Mouse (Mus musculus): ENCODE measurements around the gene Spink4. TPM values are rescaled to one million over a fixed set of nuclear protein-coding genes. Genes with fewer than 3 reads are reported as not detected.

The Spink4 gene
- total and polyA plus RNA-seq, 2 experiments from 2014 or later, result 7.7 TPM; not detected in 1

- DNase-seq (ENCODE audit: low spot score) (no peak), ATAC-seq (ENCODE audit: insufficient read depth, low read depth) (no peak)
- H3K9me3 ChIP-seq (replicated peaks; ENCODE audit: control insufficient read depth, low read length), result no peaks in the 10 kb centered on the region
- no peaks in the 10 kb centered on the region for H3K36me3 ChIP-seq (replicated peaks; ENCODE audit: control insufficient read depth, insufficient read depth, low read length)
- no peaks in the 10 kb centered on the region for H3K27me3 ChIP-seq (ENCODE audit: control insufficient read depth, insufficient read depth, low read length)
- H3K4me3 ChIP-seq (ENCODE audit: low read depth, low read length), result no peak overlapping the region
- H3K4me1 ChIP-seq (ENCODE audit: control insufficient read depth, insufficient read depth), result no peaks in the 10 kb centered on the region
- 83% methylated on average over 12 of the region's 12 CpGs for WGBS
- no peak overlapping the region for H3K27ac ChIP-seq (ENCODE audit: low read depth)
- TF ChIP-seq CTCF (IDR thresholded peaks at IDR 0.05; ENCODE audit: low read depth), result no peak
- no peak for TF ChIP-seq EP300 (IDR thresholded peaks at IDR 0.05; ENCODE audit: low read depth)
- no peak overlapping the region for H3K9ac ChIP-seq (replicated peaks; ENCODE audit: low read depth, low read length)
- H3K4me2 ChIP-seq (ENCODE audit: low read depth, low read length), result no peak overlapping the region
Observed at GRCm38 (mm10) chr4:40884282-40885165, 35.3 kb upstream of the Spink4 start.

- H3K9ac ChIP-seq (replicated peaks; ENCODE audit: low read depth, low read length), result no peak overlapping the region
- H3K4me1 ChIP-seq (ENCODE audit: control insufficient read depth, insufficient read depth), result no peaks in the 10 kb centered on the region
- no peaks in the 10 kb centered on the region for H3K9me3 ChIP-seq (replicated peaks; ENCODE audit: control insufficient read depth, low read length)
- H3K27ac ChIP-seq (ENCODE audit: low read depth), result no peak overlapping the region
- 83% methylated on average over 2 of the region's 2 CpGs for WGBS
- H3K27me3 ChIP-seq (ENCODE audit: control insufficient read depth, insufficient read depth, low read length), result no peaks in the 10 kb centered on the region
- no peaks in the 10 kb centered on the region for H3K36me3 ChIP-seq (replicated peaks; ENCODE audit: control insufficient read depth, insufficient read depth, low read length)
- H3K4me3 ChIP-seq (ENCODE audit: low read depth, low read length), result no peak overlapping the region
- DNase-seq (ENCODE audit: low spot score) (no peak), ATAC-seq (ENCODE audit: insufficient read depth, low read depth) (no peak)
- TF ChIP-seq CTCF (IDR thresholded peaks at IDR 0.05; ENCODE audit: low read depth) (no peak), EP300 (IDR thresholded peaks at IDR 0.05; ENCODE audit: low read depth) (no peak)
- H3K4me2 ChIP-seq (ENCODE audit: low read depth, low read length), result no peak overlapping the region
Observed at GRCm38 (mm10) chr4:40885166-40885525, 34.7 kb upstream of the Spink4 start.

GRCm38 (mm10) chr4:40885883-40886282 is 34.0 kb upstream of the Spink4 start:
- Histone ChIP-seq H3K9me3 (replicated peaks; ENCODE audit: control insufficient read depth, low read length) (no peaks in the 10 kb centered on the region), H3K4me3 (ENCODE audit: low read depth, low read length) (no peak overlapping the region), H3K4me1 (ENCODE audit: control insufficient read depth, insufficient read depth) (no peaks in the 10 kb centered on the region), H3K4me2 (ENCODE audit: low read depth, low read length) (no peak overlapping the region), H3K9ac (replicated peaks; ENCODE audit: low read depth, low read length) (0 out of 2 replicates have a peak overlapping the region, but pooled peaks have one; percentile 20), H3K27me3 (ENCODE audit: control insufficient read depth, insufficient read depth, low read length) (no peaks in the 10 kb centered on the region), H3K27ac (ENCODE audit: low read depth) (no peak overlapping the region), H3K36me3 (replicated peaks; ENCODE audit: control insufficient read depth, insufficient read depth, low read length) (no peaks in the 10 kb centered on the region)
- ATAC-seq (ENCODE audit: insufficient read depth, low read depth) (no peak), DNase-seq (ENCODE audit: low spot score) (no peak)
- TF ChIP-seq EP300 (IDR thresholded peaks at IDR 0.05; ENCODE audit: low read depth) (no peak), CTCF (IDR thresholded peaks at IDR 0.05; ENCODE audit: low read depth) (no peak)
- 30% methylated on average over 4 of the region's 4 CpGs for WGBS

- Histone ChIP-seq H3K36me3 (replicated peaks; ENCODE audit: control insufficient read depth, insufficient read depth, low read length) (no peaks in the 10 kb centered on the region), H3K4me3 (ENCODE audit: low read depth, low read length) (no peak overlapping the region), H3K9ac (replicated peaks; ENCODE audit: low read depth, low read length) (no peak overlapping the region), H3K4me2 (ENCODE audit: low read depth, low read length) (no peak overlapping the region), H3K9me3 (replicated peaks; ENCODE audit: control insufficient read depth, low read length) (no peaks in the 10 kb centered on the region), H3K27me3 (ENCODE audit: control insufficient read depth, insufficient read depth, low read length) (no peaks in the 10 kb centered on the region), H3K4me1 (ENCODE audit: control insufficient read depth, insufficient read depth) (no peaks in the 10 kb centered on the region), H3K27ac (ENCODE audit: low read depth) (no peak overlapping the region)
- TF ChIP-seq CTCF (IDR thresholded peaks at IDR 0.05; ENCODE audit: low read depth) (no peak), EP300 (IDR thresholded peaks at IDR 0.05; ENCODE audit: low read depth) (no peak)
- 78% methylated on average over 11 of the region's 11 CpGs for WGBS
- no peak for DNase-seq (ENCODE audit: low spot score)
- no peak for ATAC-seq (ENCODE audit: insufficient read depth, low read depth)
Observed at GRCm38 (mm10) chr4:40888839-40889238, 31.0 kb upstream of the Spink4 start.

- Histone ChIP-seq H3K9me3 (replicated peaks; ENCODE audit: control insufficient read depth, low read length) (no peaks in the 10 kb centered on the region), H3K4me2 (ENCODE audit: low read depth, low read length) (no peak overlapping the region), H3K4me1 (ENCODE audit: control insufficient read depth, insufficient read depth) (no peaks in the 10 kb centered on the region), H3K27ac (ENCODE audit: low read depth) (no peak overlapping the region), H3K27me3 (ENCODE audit: control insufficient read depth, insufficient read depth, low read length) (no peaks in the 10 kb centered on the region), H3K36me3 (replicated peaks; ENCODE audit: control insufficient read depth, insufficient read depth, low read length) (no peaks in the 10 kb centered on the region), H3K4me3 (ENCODE audit: low read depth, low read length) (no peak overlapping the region), H3K9ac (replicated peaks; ENCODE audit: low read depth, low read length) (no peak overlapping the region)
- no peak for DNase-seq (ENCODE audit: low spot score)
- WGBS, result 24% methylated on average over 3 of the region's 3 CpGs
- ATAC-seq (ENCODE audit: insufficient read depth, low read depth), result no peak
- no peak for TF ChIP-seq EP300 (IDR thresholded peaks at IDR 0.05; ENCODE audit: low read depth)
- TF ChIP-seq CTCF (IDR thresholded peaks at IDR 0.05; ENCODE audit: low read depth), result no peak
Observed at GRCm38 (mm10) chr4:40889252-40889651, 30.6 kb upstream of the Spink4 start.
